Mouse (Mus musculus) embryonic facial prominence, embryonic 12.5 days (tissue): ENCODE measurements around the gene N4bp3. TPM values are rescaled to one million over a fixed set of nuclear protein-coding genes. Genes with fewer than 3 reads are reported as not detected.
"Not testable (repeated sequence)": the region's sequence is repeated elsewhere in the genome, so short reads cannot be mapped to it uniquely, and the experiment has no call there.

ENCODE experiments used
- ATAC-seq: fragments of 200-750 bp; cut with Nextera tagmentation; 2 replicates; pipeline ENCODE4 v1.8.0; 2017; ENCODE audit not compliant: insufficient number of reproducible peaks, insufficient read depth, low FRiP score, low TSS enrichment
- H3K27ac ChIP-seq: fragments of 300-500 bp; sonication (generic); 2 replicates; pipeline ENCODE4 v1.5.1; 2016; ENCODE audit warnings: mild to moderate bottlenecking
- H3K27me3 ChIP-seq: fragments of 300-500 bp; sonication (generic); 2 replicates; pipeline ENCODE4 v1.6.1; 2016; ENCODE audit warnings: mild to moderate bottlenecking, moderate library complexity
- H3K36me3 ChIP-seq: fragments of 300-500 bp; sonication (generic); 2 replicates; pipeline ENCODE4 v1.6.1; 2016; ENCODE audit warnings: mild to moderate bottlenecking
- H3K4me1 ChIP-seq: fragments of 300-500 bp; sonication (generic); 2 replicates; pipeline ENCODE4 v1.6.1; 2016
- H3K4me2 ChIP-seq: fragments of 300-500 bp; sonication (generic); replicated peaks from 2 replicates; pipeline ENCODE4 v1.6.1; 2016; ENCODE audit warnings: mild to moderate bottlenecking, moderate library complexity
- H3K4me3 ChIP-seq: fragments of 300-500 bp; sonication (generic); 2 replicates; pipeline ENCODE4 v1.5.1; 2016; ENCODE audit warnings: mild to moderate bottlenecking
- H3K9ac ChIP-seq: fragments of 300-500 bp; sonication (generic); 2 replicates; pipeline ENCODE4 v1.6.1; 2016; ENCODE audit warnings: mild to moderate bottlenecking, moderate library complexity
- H3K9me3 ChIP-seq: fragments of 300-500 bp; sonication (generic); 2 replicates; pipeline ENCODE4 v1.6.1; 2016; ENCODE audit warnings: mild to moderate bottlenecking, moderate library complexity
- WGBS: fragments of 180-500 bp; shearing (Covaris S2); methylation state at CpG from one replicate; pipeline ENCODE4 v1.1.7; 2016; 5-methylcytosine and 5-hydroxymethylcytosine counted together
- polyA plus RNA-seq: library from polyadenylated mRNA; unstranded; fragments of >200 nt; fragmentation: Nextera tagmentation; extraction: Ambion mirVana; gene quantifications from 2 replicates; pipeline ENCODE4 v1.2.1, GENCODE M21; 2016

Gene N4bp3
- polyA plus RNA-seq, 1 experiment from 2014 or later = 23.6 TPM

DNA sequence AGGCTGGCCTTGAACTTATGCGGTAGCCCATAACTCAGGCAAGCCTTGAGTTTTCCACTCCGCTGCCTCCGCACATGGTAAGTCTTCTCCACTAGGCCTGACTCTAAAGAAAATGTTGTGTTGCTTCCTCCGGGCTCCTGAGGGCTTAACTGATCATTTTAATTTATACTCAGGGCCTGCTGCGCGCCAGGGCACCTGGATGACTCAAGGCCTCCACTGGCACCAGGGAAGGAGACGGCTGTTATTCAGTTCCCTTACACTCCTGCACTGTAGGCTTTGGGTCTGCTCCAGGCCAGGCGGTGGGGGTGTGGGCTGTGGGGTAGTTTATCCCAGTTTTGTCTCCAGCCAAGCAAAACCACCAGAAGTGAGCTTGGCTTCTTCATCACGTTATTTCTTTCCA lies 22.6 kb upstream of the N4bp3 start:
- Histone ChIP-seq H3K27me3 (no peaks in the 10 kb centered on the region), H3K9me3 (no peaks in the 10 kb centered on the region), H3K9ac (no peak overlapping the region), H3K4me2 (no peak overlapping the region), H3K36me3 (no peaks in the 10 kb centered on the region), H3K27ac (no peak overlapping the region), H3K4me3 (no peak overlapping the region), H3K4me1 (peaks cover 3% of the 10 kb centered on the region; the same call in 1 of the 2 replicates)
- WGBS = 80% methylated on average over 9 of the region's 9 CpGs
- no peak for ATAC-seq

GRCm38 (mm10) chr11:51671376-51671775 lies 20.7 kb upstream of the N4bp3 start:
- no peaks in the 10 kb centered on the region for H3K9me3 ChIP-seq

DNA sequence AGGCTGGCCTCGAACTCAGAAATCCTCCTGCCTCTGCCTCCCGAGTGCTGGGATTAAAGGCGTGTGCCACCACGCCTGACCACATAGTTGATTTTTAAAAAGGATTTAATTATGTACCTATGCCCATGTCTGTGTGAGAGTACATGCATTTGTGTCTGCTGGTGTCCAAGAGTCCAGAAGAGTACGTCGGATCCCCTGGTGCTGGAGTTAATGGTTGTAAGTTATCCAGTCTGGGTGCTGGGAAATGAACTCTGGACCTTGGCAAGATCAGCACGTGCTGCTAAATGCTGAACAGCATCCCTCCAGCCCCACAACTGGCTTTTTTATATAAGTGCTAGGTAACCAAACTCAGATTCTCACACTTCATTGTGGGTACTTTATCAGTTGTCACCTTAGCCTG lies 20.2 kb upstream of the N4bp3 start:
- ATAC-seq = no peak
- no peak overlapping the region for H3K4me2 ChIP-seq
- H3K9me3 ChIP-seq = no peaks in the 10 kb centered on the region
- WGBS = 94% methylated on average over 7 of the region's 7 CpGs
- H3K36me3 ChIP-seq = no peaks in the 10 kb centered on the region
- no peak overlapping the region for H3K4me3 ChIP-seq
- no peaks in the 10 kb centered on the region for H3K27me3 ChIP-seq
- H3K27ac ChIP-seq = no peak overlapping the region
- no peak overlapping the region for H3K9ac ChIP-seq
- peaks cover 3% of the 10 kb centered on the region; the same call in 1 of the 2 replicates for H3K4me1 ChIP-seq

More at GRCm38 (mm10) chr11:51671376-51671775, 20.7 kb upstream of the N4bp3 start:
- Histone ChIP-seq H3K4me2 (no peak overlapping the region), H3K27ac (no peak overlapping the region), H3K4me1 (peaks cover 3% of the 10 kb centered on the region; the same call in 1 of the 2 replicates), H3K4me3 (no peak overlapping the region), H3K9ac (no peak overlapping the region), H3K27me3 (no peaks in the 10 kb centered on the region), H3K36me3 (no peaks in the 10 kb centered on the region)
- ATAC-seq = no peak
- 74% methylated on average over 2 of the region's 2 CpGs for WGBS

DNA sequence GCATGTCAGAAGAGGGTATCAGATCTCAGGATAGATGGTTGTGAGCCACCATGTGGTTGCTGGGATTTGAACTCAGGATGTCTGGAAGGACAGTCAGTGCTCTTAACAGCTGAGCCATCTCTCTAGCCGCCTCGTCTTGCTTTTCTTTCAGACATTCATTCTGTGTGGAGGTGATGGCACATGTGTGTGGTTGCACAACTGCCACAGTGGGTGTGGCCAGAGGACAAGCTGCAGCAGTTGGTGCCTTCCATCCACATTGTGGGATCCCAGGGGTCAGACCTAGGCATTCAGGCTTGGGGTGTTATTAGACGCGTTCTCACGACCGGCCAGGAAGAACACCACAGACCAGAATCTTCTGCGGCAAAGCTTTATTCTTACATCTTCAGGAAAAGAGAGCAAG lies 14.1 kb upstream of the N4bp3 start:
- not testable (repeated sequence) for H3K9ac ChIP-seq, H3K27ac ChIP-seq, H3K9me3 ChIP-seq, H3K4me2 ChIP-seq, H3K36me3 ChIP-seq, ATAC-seq, H3K4me1 ChIP-seq, H3K27me3 ChIP-seq, H3K4me3 ChIP-seq
- WGBS = 91% methylated on average over 7 of the region's 7 CpGs

GRCm38 (mm10) chr11:51662632-51663031 lies 12.0 kb upstream of the N4bp3 start:
- no peak overlapping the region for H3K4me2 ChIP-seq
- peaks cover 15% of the 10 kb centered on the region for H3K4me1 ChIP-seq
- no peaks in the 10 kb centered on the region for H3K27me3 ChIP-seq
- no peak for ATAC-seq
- no peaks in the 10 kb centered on the region for H3K36me3 ChIP-seq
- no peaks in the 10 kb centered on the region for H3K9me3 ChIP-seq
- H3K27ac ChIP-seq = no peak overlapping the region
- no peak overlapping the region for H3K4me3 ChIP-seq
- H3K9ac ChIP-seq = no peak overlapping the region
- 81% methylated on average over 7 of the region's 7 CpGs for WGBS

DNA sequence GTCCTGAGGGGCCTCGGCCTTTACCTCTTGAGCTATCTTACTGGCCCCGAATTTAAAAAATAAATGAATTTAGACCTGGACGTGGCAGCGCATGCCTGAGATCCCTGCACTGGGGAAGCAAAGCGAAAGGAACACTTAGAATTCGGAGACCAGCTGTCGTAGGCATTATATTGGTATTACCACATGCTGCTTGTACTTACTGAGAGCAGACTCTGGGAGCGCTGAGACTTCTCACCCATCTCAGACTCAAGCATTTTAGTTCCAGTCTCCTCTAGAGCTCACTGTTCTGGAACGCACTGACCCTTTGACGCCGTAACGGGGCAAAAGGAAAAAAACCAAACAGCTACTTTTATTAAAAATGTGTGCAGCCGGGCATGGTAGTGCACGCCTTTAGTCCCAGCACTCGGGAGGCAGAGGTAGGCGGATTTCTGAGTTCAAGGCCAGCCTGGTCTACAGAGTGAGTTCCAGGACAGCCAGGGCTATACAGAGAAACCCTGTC lies 11.3 kb upstream of the N4bp3 start:
- ATAC-seq = no peak
- H3K27ac ChIP-seq = no peak overlapping the region
- H3K27me3 ChIP-seq = no peaks in the 10 kb centered on the region
- no peaks in the 10 kb centered on the region for H3K36me3 ChIP-seq
- H3K4me3 ChIP-seq = no peak overlapping the region
- WGBS = 81% methylated on average over 16 of the region's 16 CpGs
- H3K9ac ChIP-seq = no peak overlapping the region
- H3K9me3 ChIP-seq = no peaks in the 10 kb centered on the region
- H3K4me1 ChIP-seq = peaks cover 15% of the 10 kb centered on the region
- no peak overlapping the region for H3K4me2 ChIP-seq

DNA sequence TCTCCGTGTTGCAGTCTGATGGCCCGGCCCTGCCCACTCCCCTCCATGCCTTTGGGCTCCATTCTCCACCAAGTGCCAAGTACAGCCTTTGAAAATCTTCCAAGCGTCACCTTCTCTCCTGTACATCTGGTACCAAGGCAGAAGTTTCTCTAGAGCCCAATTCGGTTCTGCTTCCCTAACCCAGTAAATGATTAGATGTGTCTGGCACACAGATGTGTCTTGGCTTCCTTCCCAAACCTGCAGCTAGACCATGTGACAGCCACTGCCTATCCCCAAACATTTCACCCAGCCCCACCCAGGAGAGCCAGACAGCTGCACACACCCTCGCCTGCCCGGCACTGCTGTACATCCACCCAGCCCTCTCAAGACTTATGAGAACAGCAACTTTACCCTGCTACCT lies 8.1 kb upstream of the N4bp3 start:
- no peak overlapping the region for H3K9ac ChIP-seq
- H3K36me3 ChIP-seq = no peaks in the 10 kb centered on the region
- WGBS = 57% methylated on average over 6 of the region's 6 CpGs
- 0 out of 2 replicates have a peak overlapping the region, but pooled peaks have one; percentile 5 for H3K4me2 ChIP-seq
- H3K4me3 ChIP-seq = no peak overlapping the region
- H3K27me3 ChIP-seq = no peaks in the 10 kb centered on the region
- peak overlapping the region; percentile 42; the same call in 1 of the 2 replicates for H3K27ac ChIP-seq
- peaks cover 15% of the 10 kb centered on the region for H3K4me1 ChIP-seq
- no peaks in the 10 kb centered on the region for H3K9me3 ChIP-seq
- ATAC-seq = peak; percentile 38; the same call in 1 of the 2 replicates

DNA sequence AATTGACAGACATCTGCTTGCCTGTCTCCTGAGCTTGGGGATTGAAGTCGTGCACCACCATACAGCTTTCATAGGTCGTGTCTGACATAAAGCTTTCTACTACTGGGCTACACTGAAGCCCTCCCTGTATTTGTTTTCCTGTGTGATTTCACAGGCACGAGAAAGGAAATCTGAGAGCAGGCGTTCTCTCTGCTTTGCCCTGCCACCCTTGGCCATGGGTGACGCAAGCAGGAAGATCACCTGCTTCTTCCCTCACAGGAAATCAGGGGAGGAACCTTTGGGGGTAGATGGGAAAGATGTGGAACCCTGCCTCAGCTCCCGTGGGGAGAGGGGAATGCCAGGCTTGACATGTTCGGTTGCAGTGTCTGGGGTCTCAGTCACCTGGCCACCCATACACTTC lies 7.6 kb upstream of the N4bp3 start:
- no peak for ATAC-seq
- peak overlapping the region; percentile 42; the same call in 1 of the 2 replicates for H3K27ac ChIP-seq

GRCm38 (mm10) chr11:51656798-51657521 lies 6.3 kb upstream of the N4bp3 start:
- H3K27ac ChIP-seq = no peak overlapping the region

More for the DNA sequence above, 7.6 kb upstream of the N4bp3 start:
- H3K9me3 ChIP-seq = no peaks in the 10 kb centered on the region
- H3K27me3 ChIP-seq = no peaks in the 10 kb centered on the region
- no peak overlapping the region for H3K4me3 ChIP-seq
- peaks cover 15% of the 10 kb centered on the region for H3K4me1 ChIP-seq
- no peaks in the 10 kb centered on the region for H3K36me3 ChIP-seq
- H3K9ac ChIP-seq = no peak overlapping the region
- 0 out of 2 replicates have a peak overlapping the region, but pooled peaks have one; percentile 2 for H3K4me2 ChIP-seq
- WGBS = 39% methylated on average over 7 of the region's 7 CpGs

GRCm38 (mm10) chr11:51654891-51655290 lies 4.2 kb upstream of the N4bp3 start:
- 85% methylated on average over 3 of the region's 3 CpGs for WGBS
- Histone ChIP-seq H3K4me1 (peaks cover 22% of the 10 kb centered on the region), H3K4me3 (no peak overlapping the region)

More at GRCm38 (mm10) chr11:51656798-51657521, 6.3 kb upstream of the N4bp3 start:
- H3K27me3 ChIP-seq = no peaks in the 10 kb centered on the region
- no peak overlapping the region for H3K4me2 ChIP-seq
- peaks cover 15% of the 10 kb centered on the region for H3K4me1 ChIP-seq
- 76% methylated on average over 10 of the region's 10 CpGs for WGBS
- H3K4me3 ChIP-seq = no peak overlapping the region
- H3K9ac ChIP-seq = no peak overlapping the region
- ATAC-seq = no peak
- H3K9me3 ChIP-seq = no peaks in the 10 kb centered on the region
- H3K36me3 ChIP-seq = no peaks in the 10 kb centered on the region

GRCm38 (mm10) chr11:51653736-51654135 lies 3.1 kb upstream of the N4bp3 start:
- Histone ChIP-seq H3K36me3 (no peaks in the 10 kb centered on the region), H3K9me3 (no peaks in the 10 kb centered on the region), H3K4me1 (peaks cover 27% of the 10 kb centered on the region), H3K27ac (no peak overlapping the region), H3K4me2 (no peak overlapping the region), H3K4me3 (no peak overlapping the region), H3K27me3 (peaks cover 6% of the 10 kb centered on the region; the same call in 1 of the 2 replicates), H3K9ac (no peak overlapping the region)
- WGBS = 85% methylated on average over 6 of the region's 6 CpGs
- ATAC-seq = no peak

More at GRCm38 (mm10) chr11:51654891-51655290, 4.2 kb upstream of the N4bp3 start:
- Histone ChIP-seq H3K27me3 (peaks cover 6% of the 10 kb centered on the region; the same call in 1 of the 2 replicates), H3K9me3 (no peaks in the 10 kb centered on the region), H3K27ac (no peak overlapping the region), H3K9ac (no peak overlapping the region), H3K36me3 (no peaks in the 10 kb centered on the region), H3K4me2 (no peak overlapping the region)
- ATAC-seq = no peak

- no peak for ATAC-seq
- no peaks in the 10 kb centered on the region for H3K36me3 ChIP-seq
- H3K4me3 ChIP-seq = no peak overlapping the region
- WGBS = 88% methylated on average over 4 of the region's 4 CpGs
- no peak overlapping the region for H3K27ac ChIP-seq
- no peak overlapping the region for H3K9ac ChIP-seq
- peaks cover 6% of the 10 kb centered on the region; the same call in 1 of the 2 replicates for H3K27me3 ChIP-seq
- no peaks in the 10 kb centered on the region for H3K9me3 ChIP-seq
- no peak overlapping the region for H3K4me2 ChIP-seq
- H3K4me1 ChIP-seq = peaks cover 24% of the 10 kb centered on the region
These were observed 2.3 kb upstream of the N4bp3 start for GRCm38 (mm10) chr11:51652889-51653418.
